Mouse (Mus musculus) stomach, embryonic 15.5 days (tissue): ENCODE measurements at regions not wholly inside any gene's neighbourhood (a gene's known extent, or its start where the extent isn't known, plus 50 kb on each side); places are given as distances from the start of the nearest gene placed in this dataset.

Experiments
- ATAC-seq: fragments of 200-750 bp; cut with Nextera tagmentation; 2 replicates; pipeline ENCODE4 v1.8.0; 2017; ENCODE audit warnings: low read depth, moderate number of reproducible peaks, moderate TSS enrichment; ENCODE audit not compliant: insufficient read depth, low FRiP score
- H3K27ac ChIP-seq: fragments of 300-500 bp; sonication (generic); 2 replicates; pipeline ENCODE4 v1.5.1; 2015; ENCODE audit warnings: mild to moderate bottlenecking, inconsistent platforms
- H3K27me3 ChIP-seq: fragments of 300-500 bp; sonication (generic); replicated peaks from 2 replicates; pipeline ENCODE4 v1.6.1; 2015; ENCODE audit warnings: inconsistent platforms
- H3K36me3 ChIP-seq: fragments of 300-500 bp; sonication (generic); 2 replicates; pipeline ENCODE4 v1.6.1; 2015; ENCODE audit warnings: inconsistent platforms
- H3K4me1 ChIP-seq: fragments of 300-500 bp; sonication (generic); 2 replicates; pipeline ENCODE4 v1.6.1; 2015; ENCODE audit warnings: inconsistent platforms
- H3K4me2 ChIP-seq: fragments of 300-500 bp; sonication (generic); 2 replicates; pipeline ENCODE4 v1.6.1; 2015; ENCODE audit warnings: mild to moderate bottlenecking, inconsistent platforms
- H3K4me3 ChIP-seq: fragments of 300-500 bp; sonication (generic); replicated peaks from 2 replicates; pipeline ENCODE4 v1.5.1; 2015; ENCODE audit warnings: inconsistent platforms
- H3K9ac ChIP-seq: fragments of 300-500 bp; sonication (generic); 2 replicates; pipeline ENCODE4 v1.6.1; 2015; ENCODE audit warnings: inconsistent platforms
- H3K9me3 ChIP-seq: fragments of 300-500 bp; sonication (generic); 2 replicates; pipeline ENCODE4 v1.6.1; 2016; ENCODE audit warnings: inconsistent platforms
- WGBS: fragments of 180-500 bp; shearing (Covaris S2); methylation state at CpG from one replicate; pipeline ENCODE4 v1.1.7; 2015; 5-methylcytosine and 5-hydroxymethylcytosine counted together

DNA sequence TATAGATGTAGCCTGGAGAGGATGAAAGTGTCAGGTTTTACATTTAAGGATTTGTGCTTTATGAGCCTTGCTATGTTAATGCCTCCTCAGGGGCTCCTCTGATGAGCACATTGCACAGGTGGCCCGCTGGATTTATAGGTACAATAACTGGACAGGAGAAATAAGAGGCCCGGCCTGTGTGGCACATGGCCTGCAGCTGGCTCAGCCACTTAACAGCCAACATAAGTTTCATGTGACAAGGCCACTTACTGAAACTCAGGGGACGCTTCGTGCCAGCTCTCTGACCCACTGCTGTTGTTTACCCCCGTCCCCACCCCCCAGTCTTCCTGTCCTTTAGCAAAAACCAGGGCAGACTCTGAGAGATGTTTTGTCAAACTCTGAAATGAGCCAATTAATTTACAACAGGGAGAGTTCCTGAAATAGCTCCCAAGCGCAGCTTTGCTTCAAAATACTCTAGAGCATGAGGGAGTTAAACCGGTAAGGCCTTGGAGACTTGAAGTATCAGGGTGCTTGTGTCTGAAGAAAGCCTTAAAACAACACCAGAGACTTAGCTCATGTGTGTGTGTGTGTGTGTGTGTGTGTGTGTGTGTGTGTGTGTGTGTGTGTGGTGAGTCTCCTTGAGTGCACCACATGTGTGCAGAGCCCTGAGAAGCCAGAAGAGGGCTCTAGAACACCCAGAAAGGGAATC is 285.2 kb upstream of the Fam241a start:
- Histone ChIP-seq H3K9me3 (no peaks in the 10 kb centered on the region), H3K36me3 (no peaks in the 10 kb centered on the region), H3K9ac (no peak overlapping the region), H3K4me1 (no peaks in the 10 kb centered on the region), H3K27ac (no peak overlapping the region), H3K4me2 (no peak overlapping the region), H3K27me3 (no peaks in the 10 kb centered on the region), H3K4me3 (no peak overlapping the region)
- ATAC-seq: no peak
- 63% methylated on average over 7 of the region's 7 CpGs for WGBS

DNA sequence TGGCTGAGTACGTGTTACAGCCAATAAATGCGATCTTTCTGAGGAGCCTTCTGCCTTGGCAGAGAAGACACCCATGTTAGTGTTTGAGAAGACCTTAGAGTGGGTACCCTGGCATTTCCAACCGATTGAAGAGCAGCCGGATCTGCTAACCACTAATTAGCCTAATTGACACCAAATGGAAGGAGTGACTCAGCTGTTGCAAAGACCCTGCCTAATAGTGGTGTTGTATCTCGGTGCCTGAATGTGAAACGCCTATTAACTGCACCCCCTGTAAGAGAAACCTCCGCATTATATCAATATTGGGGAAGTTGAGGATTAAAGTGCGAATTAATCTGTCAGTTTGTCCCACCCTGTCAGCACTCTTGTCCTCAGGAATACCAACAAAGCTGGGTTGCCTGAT is 253.1 kb upstream of the Fam241a start:
- ATAC-seq: no peak
- Histone ChIP-seq H3K4me1 (no peaks in the 10 kb centered on the region), H3K27ac (no peak overlapping the region), H3K27me3 (no peaks in the 10 kb centered on the region), H3K36me3 (no peaks in the 10 kb centered on the region), H3K9ac (no peak overlapping the region), H3K4me3 (no peak overlapping the region), H3K4me2 (no peak overlapping the region), H3K9me3 (no peaks in the 10 kb centered on the region)
- 80% methylated on average over 8 of the region's 8 CpGs for WGBS

DNA sequence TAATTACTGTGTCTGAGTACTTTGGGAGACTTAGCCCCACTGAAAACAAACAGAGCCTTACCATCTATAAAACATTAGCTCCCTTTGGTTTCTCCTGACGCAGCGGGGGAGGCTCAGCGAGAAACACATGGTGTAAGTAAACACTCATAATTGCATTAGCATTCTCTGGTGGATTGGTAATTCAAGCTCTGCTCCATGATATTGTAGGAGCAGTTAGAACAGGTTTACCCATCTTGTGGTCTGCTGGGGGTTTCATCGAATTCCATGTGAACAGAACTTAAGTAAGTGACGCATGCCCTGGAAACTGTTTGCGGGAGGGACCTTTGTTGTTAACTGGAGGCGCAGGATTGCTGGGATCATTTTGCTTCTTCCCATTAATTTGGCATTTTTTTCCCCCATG is 249.2 kb upstream of the Fam241a start:
- Histone ChIP-seq H3K4me3 (no peak overlapping the region), H3K4me2 (no peak overlapping the region), H3K4me1 (no peaks in the 10 kb centered on the region), H3K27me3 (no peaks in the 10 kb centered on the region), H3K9me3 (no peaks in the 10 kb centered on the region), H3K36me3 (no peaks in the 10 kb centered on the region), H3K27ac (no peak overlapping the region), H3K9ac (no peak overlapping the region)
- ATAC-seq: no peak
- WGBS: 70% methylated on average over 7 of the region's 7 CpGs

DNA sequence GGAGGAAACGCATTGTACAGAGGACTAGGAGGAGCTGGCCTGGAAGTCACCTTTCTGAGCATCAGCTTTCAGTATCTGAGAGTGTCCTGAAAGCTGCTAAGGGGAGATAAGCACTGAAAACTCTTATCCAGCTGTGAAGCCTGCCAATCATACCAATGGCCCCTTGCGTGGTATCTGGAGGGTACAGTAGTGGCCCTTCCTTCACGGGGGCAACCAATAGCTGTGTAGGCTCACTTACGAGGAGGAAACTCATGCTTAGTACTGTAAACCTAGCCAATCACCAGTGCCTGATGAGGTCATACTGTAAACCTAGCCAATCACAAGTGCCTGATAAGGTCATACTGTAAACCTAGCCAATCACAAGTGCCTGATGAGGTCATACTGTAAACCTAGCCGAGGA is 231.7 kb upstream of the Fam241a start:
- WGBS: 79% methylated on average over 5 of the region's 5 CpGs
- ATAC-seq: no peak
- H3K9me3 ChIP-seq: no peaks in the 10 kb centered on the region
- no peaks in the 10 kb centered on the region for H3K36me3 ChIP-seq
- no peak overlapping the region for H3K27ac ChIP-seq
- no peaks in the 10 kb centered on the region for H3K27me3 ChIP-seq
- H3K4me2 ChIP-seq: no peak overlapping the region
- no peak overlapping the region for H3K4me3 ChIP-seq
- H3K4me1 ChIP-seq: no peaks in the 10 kb centered on the region
- no peak overlapping the region for H3K9ac ChIP-seq

DNA sequence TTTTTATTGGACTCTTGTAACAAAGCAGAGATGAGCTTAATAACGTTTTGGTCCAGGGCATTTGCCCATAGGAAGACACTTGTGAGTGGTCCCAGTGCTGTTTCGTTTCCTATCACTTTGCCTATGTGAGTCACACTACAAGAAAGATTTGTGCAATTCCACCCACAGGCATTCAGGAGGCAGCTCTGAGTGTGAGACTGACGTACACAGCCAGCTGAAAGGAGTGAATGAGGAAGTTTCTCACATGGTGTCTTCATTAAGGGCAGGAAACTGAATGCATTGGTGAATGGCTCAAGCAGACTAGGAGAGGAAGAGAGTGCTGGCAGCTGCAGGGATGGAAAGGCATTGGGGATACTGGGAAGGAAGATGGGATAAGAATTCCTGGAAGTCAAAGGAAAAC is 230.5 kb upstream of the Fam241a start:
- 61% methylated on average over 3 of the region's 3 CpGs for WGBS
- H3K4me1 ChIP-seq: no peaks in the 10 kb centered on the region
- no peaks in the 10 kb centered on the region for H3K9me3 ChIP-seq
- no peak overlapping the region for H3K4me2 ChIP-seq
- no peak overlapping the region for H3K4me3 ChIP-seq
- H3K9ac ChIP-seq: no peak overlapping the region
- H3K27ac ChIP-seq: no peak overlapping the region
- H3K27me3 ChIP-seq: no peaks in the 10 kb centered on the region
- no peaks in the 10 kb centered on the region for H3K36me3 ChIP-seq
- ATAC-seq: no peak

DNA sequence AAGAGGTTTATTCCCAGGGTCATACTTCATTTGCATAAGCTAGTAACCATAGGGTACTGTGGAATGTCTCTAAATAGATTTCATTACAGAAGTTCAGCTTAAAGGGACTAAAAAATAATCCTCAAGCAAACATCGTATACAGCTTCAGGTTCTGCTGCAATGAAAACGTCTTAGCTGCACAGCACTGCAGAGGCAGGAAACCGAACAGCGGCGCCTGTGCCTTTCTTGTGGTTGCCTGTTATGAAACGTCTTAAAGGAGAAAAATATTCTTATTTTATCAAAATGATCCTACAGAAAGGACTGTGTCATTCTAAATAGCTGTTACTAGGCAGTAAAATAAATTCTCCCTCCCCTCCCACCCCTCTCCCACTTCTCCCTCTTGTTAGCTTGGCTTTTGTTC is 226.0 kb upstream of the Fam241a start:
- Histone ChIP-seq H3K27me3 (no peaks in the 10 kb centered on the region), H3K4me3 (no peak overlapping the region), H3K4me1 (no peaks in the 10 kb centered on the region), H3K36me3 (no peaks in the 10 kb centered on the region), H3K27ac (no peak overlapping the region), H3K9ac (no peak overlapping the region), H3K9me3 (no peaks in the 10 kb centered on the region), H3K4me2 (no peak overlapping the region)
- 67% methylated on average over 6 of the region's 6 CpGs for WGBS
- no peak for ATAC-seq

DNA sequence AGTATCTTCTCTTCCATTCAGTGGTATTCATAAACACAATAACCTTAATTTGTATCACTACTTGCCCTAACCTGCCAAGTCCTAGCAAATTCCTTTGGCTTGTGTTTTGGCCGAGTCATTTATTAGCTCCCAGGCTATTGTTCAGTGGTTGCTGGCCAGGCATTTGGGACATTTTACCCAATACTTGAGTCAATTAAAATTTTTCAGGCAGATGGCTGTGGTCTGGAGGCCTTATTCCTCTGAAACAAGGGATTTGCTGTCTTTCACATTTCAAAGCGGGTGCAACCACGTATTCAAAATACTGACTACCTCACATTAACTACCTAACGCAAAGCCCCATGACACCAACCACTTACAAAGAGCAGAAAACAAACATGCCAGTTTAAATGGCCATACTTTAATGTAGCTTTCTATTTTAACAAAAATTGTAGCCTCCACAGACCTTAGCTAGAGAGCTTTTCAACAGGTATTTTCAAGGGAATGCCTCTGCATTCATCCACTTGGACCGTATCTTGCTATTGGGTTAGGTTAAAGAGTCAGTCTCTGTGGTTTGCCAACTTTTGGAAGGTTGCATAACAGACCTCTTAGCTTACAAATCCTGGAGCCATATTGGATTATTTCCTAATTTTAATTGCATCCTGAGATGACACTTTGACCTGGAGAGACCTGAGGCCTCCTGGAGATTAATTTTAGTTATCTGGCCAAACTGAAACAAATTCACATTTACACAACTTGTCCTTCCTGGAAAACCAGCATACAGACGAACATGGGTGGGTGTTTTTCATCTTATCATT is 224.7 kb upstream of the Fam241a start:
- no peaks in the 10 kb centered on the region for H3K36me3 ChIP-seq
- no peak for ATAC-seq
- H3K27me3 ChIP-seq: no peaks in the 10 kb centered on the region
- H3K9me3 ChIP-seq: no peaks in the 10 kb centered on the region
- H3K9ac ChIP-seq: no peak overlapping the region
- H3K27ac ChIP-seq: no peak overlapping the region
- WGBS: 80% methylated on average over 6 of the region's 6 CpGs
- no peaks in the 10 kb centered on the region for H3K4me1 ChIP-seq
- no peak overlapping the region for H3K4me2 ChIP-seq
- no peak overlapping the region for H3K4me3 ChIP-seq

DNA sequence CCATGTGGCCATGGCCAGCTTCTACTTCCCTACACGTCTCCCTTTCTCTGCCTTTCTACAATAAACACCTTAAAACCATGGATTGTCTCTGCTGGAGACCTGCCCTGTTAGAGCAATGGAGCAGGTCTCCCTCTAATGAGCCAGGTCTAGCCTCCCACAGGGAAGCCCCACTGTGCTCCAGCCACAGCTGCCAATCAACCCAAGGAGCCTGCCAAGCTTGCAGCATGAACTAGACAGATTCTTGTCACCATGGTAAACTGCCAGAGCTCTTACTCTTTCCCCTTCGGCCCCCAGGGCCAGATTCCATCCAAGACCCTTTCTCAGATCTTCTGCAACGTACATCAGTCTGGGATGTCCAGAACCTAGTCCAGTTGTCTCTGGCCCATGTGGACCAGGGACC is 217.1 kb upstream of the Fam241a start:
- Histone ChIP-seq H3K4me3 (no peak overlapping the region), H3K9ac (no peak overlapping the region), H3K36me3 (no peaks in the 10 kb centered on the region), H3K27ac (no peak overlapping the region), H3K9me3 (no peaks in the 10 kb centered on the region), H3K4me1 (no peaks in the 10 kb centered on the region), H3K27me3 (no peaks in the 10 kb centered on the region), H3K4me2 (no peak overlapping the region)
- ATAC-seq: 0 out of 2 replicates have a peak, but pooled peaks have one; percentile 2
- 80% methylated on average over 3 of the region's 3 CpGs for WGBS

DNA sequence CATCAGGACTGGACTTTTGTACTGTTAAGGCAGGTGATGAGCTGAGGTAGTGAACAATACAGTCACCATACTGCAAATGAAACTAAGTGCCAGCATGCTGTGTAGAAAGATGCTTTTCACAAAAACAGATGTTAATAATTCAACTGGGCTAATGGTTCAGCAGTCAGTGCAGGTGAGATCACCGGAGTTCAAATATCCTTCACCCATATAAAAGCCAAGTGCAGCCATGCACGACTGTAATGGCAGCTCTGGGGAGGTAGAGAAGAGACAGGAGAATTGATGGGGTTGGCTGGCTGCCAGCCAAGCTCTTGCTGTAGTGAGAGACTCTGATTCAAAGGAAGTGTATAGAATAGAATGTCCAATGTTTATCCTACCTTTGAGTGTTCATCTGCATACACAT is 214.3 kb upstream of the Fam241a start:
- H3K9me3 ChIP-seq: no peaks in the 10 kb centered on the region
- H3K4me2 ChIP-seq: no peak overlapping the region
- H3K4me1 ChIP-seq: no peaks in the 10 kb centered on the region
- ATAC-seq: no peak
- H3K27ac ChIP-seq: no peak overlapping the region
- no peaks in the 10 kb centered on the region for H3K36me3 ChIP-seq
- no peak overlapping the region for H3K4me3 ChIP-seq
- WGBS: 58% methylated on average over 2 of the region's 2 CpGs
- no peak overlapping the region for H3K9ac ChIP-seq
- no peaks in the 10 kb centered on the region for H3K27me3 ChIP-seq

DNA sequence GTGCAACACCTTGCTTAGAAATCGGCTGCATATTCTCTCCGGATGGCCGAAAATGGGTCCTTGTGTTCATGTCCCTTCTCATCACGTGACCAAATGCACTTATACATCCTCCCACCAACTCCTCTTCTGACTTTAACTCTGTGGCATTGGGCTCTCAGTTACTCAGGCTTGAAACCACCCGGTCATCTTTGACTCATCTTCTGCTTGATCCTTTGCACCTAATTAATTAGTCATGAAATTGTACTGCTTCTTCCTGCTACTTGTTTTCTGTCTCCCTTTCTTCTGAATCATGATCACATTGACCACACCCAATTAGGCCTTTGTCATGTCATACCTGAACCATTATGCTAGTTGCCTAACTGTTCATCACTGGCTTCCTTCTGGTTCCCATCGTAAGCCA is 208.4 kb upstream of the Fam241a start:
- H3K9ac ChIP-seq: no peak overlapping the region
- no peak overlapping the region for H3K4me2 ChIP-seq
- no peaks in the 10 kb centered on the region for H3K9me3 ChIP-seq
- no peak for ATAC-seq
- H3K4me1 ChIP-seq: no peaks in the 10 kb centered on the region
- no peaks in the 10 kb centered on the region for H3K36me3 ChIP-seq
- no peaks in the 10 kb centered on the region for H3K27me3 ChIP-seq
- WGBS: 83% methylated on average over 6 of the region's 6 CpGs
- no peak overlapping the region for H3K27ac ChIP-seq
- no peak overlapping the region for H3K4me3 ChIP-seq

DNA sequence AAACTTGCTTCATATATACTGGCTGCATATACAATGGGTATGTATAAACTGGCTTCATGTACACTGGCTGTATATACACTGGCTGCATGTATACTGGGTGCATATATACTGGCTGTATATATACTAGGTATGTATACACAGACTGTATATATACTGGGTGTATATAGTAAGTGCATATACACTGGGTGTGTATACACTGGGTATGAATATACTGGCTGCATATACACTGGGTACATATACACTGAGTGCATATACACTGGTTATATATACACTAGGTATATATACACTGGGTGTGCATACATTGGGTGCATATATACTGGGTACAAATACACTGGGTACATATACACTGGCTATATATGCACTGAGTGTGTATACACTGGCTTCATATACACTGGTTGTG is 196.9 kb upstream of the Fam241a start:
- Histone ChIP-seq H3K36me3 (no peaks in the 10 kb centered on the region), H3K9ac (no peak overlapping the region), H3K9me3 (no peaks in the 10 kb centered on the region), H3K4me3 (no peak overlapping the region), H3K27me3 (no peaks in the 10 kb centered on the region), H3K4me1 (no peaks in the 10 kb centered on the region), H3K4me2 (no peak overlapping the region), H3K27ac (no peak overlapping the region)
- no peak for ATAC-seq

DNA sequence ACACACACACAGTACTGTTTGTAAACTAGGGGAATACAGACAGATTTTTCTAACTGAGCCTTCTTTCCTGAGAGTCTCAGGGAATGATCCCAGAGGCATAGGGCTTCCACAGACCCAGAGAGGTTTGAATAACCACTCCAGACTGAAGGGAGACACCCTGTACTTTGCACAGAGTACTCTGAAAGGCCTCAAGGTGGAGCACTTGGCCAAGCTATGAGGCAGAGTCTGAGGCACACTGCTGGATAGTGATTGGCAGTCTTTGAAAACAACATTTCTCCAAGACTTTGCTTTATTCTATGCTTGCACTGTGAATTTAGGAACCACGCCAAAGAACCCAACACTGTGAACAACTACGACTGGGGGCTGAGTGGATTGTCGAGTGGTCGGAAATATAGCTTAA is 192.1 kb upstream of the Fam241a start:
- WGBS: 31% methylated on average over 4 of the region's 4 CpGs
- Histone ChIP-seq H3K27ac (no peak overlapping the region), H3K27me3 (no peaks in the 10 kb centered on the region), H3K36me3 (no peaks in the 10 kb centered on the region), H3K9me3 (no peaks in the 10 kb centered on the region), H3K4me2 (no peak overlapping the region), H3K4me3 (no peak overlapping the region), H3K9ac (no peak overlapping the region), H3K4me1 (no peaks in the 10 kb centered on the region)
- ATAC-seq: peak; percentile 66; the same call in 1 of the 2 replicates
